ENCODE assay signal across 8 mouse cellular contexts in the genomic region with DNA sequence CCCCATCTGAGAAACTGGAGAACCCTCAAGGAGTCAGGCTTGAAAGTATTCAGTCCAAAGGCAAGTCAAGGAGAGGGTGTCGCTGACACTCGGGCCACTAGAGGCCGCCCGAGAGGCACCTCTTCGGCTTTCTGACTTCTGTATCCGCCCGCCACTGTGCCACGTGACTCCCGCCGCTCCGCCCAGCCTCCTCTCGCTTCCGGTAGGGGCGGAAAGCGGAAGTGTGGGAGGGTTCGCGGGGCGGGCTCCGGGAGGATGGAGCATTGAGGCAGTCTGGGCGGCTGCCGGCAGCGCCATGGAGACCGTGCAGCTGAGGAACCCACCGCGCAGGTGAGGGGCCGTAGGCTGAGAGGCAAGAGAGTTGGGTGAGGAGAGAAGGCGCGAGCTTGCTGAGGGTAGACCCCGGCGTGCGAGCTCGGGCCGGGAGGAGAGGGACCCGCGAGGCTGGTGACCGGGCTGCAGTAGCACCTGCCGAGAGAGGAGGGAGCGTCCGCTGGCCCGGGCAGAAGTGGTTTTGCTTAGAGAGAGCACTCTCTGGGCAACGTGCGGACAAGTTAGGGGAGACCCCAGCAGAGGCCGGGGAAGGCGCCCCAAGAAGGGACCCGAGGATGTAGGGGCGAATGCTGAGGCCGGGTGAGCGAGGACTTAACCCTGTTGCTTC. TPM values are rescaled to one million over a fixed set of nuclear protein-coding genes. Genes with fewer than 3 reads are reported as not detected.
DNase-seq lines count a peak whose midpoint lies in the region; ATAC-seq lines count a peak whose summit lies in the region.

No protein-coding gene starts in this region.

- H3K27me3 ChIP-seq in hindbrain, embryonic 15.5 days = no peaks in the 10 kb centered on the region

- DNase-seq in R1 (ENCODE audit: low read depth, low spot score) = peak; percentile 96
- DNase-seq in cerebellum, postnatal 25 days = peak; percentile 97 to 98
- peak; percentile 97 to 98 for DNase-seq in frontal cortex, postnatal 36 days (ENCODE audit: low spot score in 2 of 2)
- peak; percentile 94 for DNase-seq in left cerebral cortex, adult 11 months (ENCODE audit: low spot score)
- DNase-seq in lung, postnatal 4 days = peak; percentile 98 to 99
- DNase-seq in retina, postnatal 7 days (ENCODE audit: low read depth, low spot score) = peak; percentile 93
- peak; percentile 95 for DNase-seq in urinary bladder, adult 2 months (ENCODE audit: low spot score)

- peak overlapping the region; percentile 76 for H3K4me2 ChIP-seq in hindbrain, embryonic 15.5 days

- WGBS in hindbrain, embryonic 15.5 days = under 1% methylated on average over 48 of the region's 48 CpGs

- H3K27ac ChIP-seq in hindbrain, embryonic 15.5 days (replicated peaks) = peak overlapping the region; percentile 73

- H3K4me3 ChIP-seq in hindbrain, embryonic 15.5 days = peak overlapping the region; percentile 77

- peaks cover 24% of the 10 kb centered on the region for H3K4me1 ChIP-seq in hindbrain, embryonic 15.5 days (replicated peaks)

- H3K36me3 ChIP-seq in hindbrain, embryonic 15.5 days = no peaks in the 10 kb centered on the region; the same call in 1 of the 2 replicates

- H3K9ac ChIP-seq in hindbrain, embryonic 15.5 days = peak overlapping the region; percentile 79

- ATAC-seq in hindbrain, embryonic 15.5 days (ENCODE audit: low FRiP score, low read depth) = peak; percentile 87

- no peaks in the 10 kb centered on the region for H3K9me3 ChIP-seq in hindbrain, embryonic 15.5 days

RNA-seq across cellular contexts. Expression of gene Tomm34, which starts 3.1 kb away (rescaled TPM):
- 50.0 and 52.5 TPM in 2 replicates for polyA plus RNA-seq in hindbrain, embryonic 15.5 days (2015; fragmentation: Nextera tagmentation; extraction: Ambion mirVana)
- 38.6 and 48.0 TPM in 2 replicates for polyA plus RNA-seq in urinary bladder, adult 2 months (2012; rRNA removed)

RNA-seq across cellular contexts. Expression of gene Stk4, which starts 3.9 kb away (rescaled TPM):
- 17.5 and 21.4 TPM in 2 replicates for polyA plus RNA-seq in hindbrain, embryonic 15.5 days (2015; fragmentation: Nextera tagmentation; extraction: Ambion mirVana)
- polyA plus RNA-seq in urinary bladder, adult 2 months (2012; rRNA removed) = 18.3 and 20.9 TPM in 2 replicates

RNA-seq across cellular contexts. Expression of gene Pabpc1l, which starts 48.8 kb away (rescaled TPM):
- polyA plus RNA-seq in hindbrain, embryonic 15.5 days (2015; fragmentation: Nextera tagmentation; extraction: Ambion mirVana) = 1.2 and 1.8 TPM in 2 replicates
- polyA plus RNA-seq in urinary bladder, adult 2 months (2012; rRNA removed) = 0.95 and 1.6 TPM in 2 replicates

Comparison
In these comparisons a context has a peak if more than half of its experiments do, and no peak if none do; other contexts are left out.
1. Peak in every context shown above with its lines: DNase-seq, ATAC-seq, H3K4me3 ChIP-seq and H3K27ac ChIP-seq.